Mouse (Mus musculus): ENCODE measurements around the gene Pi4ka.

Gene Pi4ka

GRCm38 (mm10) chr16:17336089-17336488, 70.0 kb downstream of the Pi4ka start:
- no peak for DNase-seq (ENCODE audit: low read depth, low spot score)

- no peak for DNase-seq (ENCODE audit: low read depth, low spot score)
These were observed 71.5 kb downstream of the Pi4ka start for GRCm38 (mm10) chr16:17334574-17334973.

GRCm38 (mm10) chr16:17331855-17332254, 74.3 kb downstream of the Pi4ka start:
- DNase-seq (ENCODE audit: low read depth, low spot score) = no peak

- no peak for DNase-seq (ENCODE audit: low read depth, low spot score)
These were observed 75.0 kb downstream of the Pi4ka start, which contains the start of gene Serpind1 for GRCm38 (mm10) chr16:17331116-17331515. Serpind1 (plus strand) TSS chr16:17331371.

- DNase-seq (ENCODE audit: low read depth, low spot score) = no peak
These were observed 76.1 kb downstream of the Pi4ka start for GRCm38 (mm10) chr16:17329848-17330570.

- no peak for DNase-seq (ENCODE audit: low read depth, low spot score)
These were observed 80.0 kb downstream of the Pi4ka start for GRCm38 (mm10) chr16:17326064-17326463.

GRCm38 (mm10) chr16:17324745-17325144, 81.4 kb downstream of the Pi4ka start:
- DNase-seq (ENCODE audit: low read depth, low spot score) = no peak

- no peak for DNase-seq (ENCODE audit: low read depth, low spot score)
These were observed 84.6 kb downstream of the Pi4ka start for GRCm38 (mm10) chr16:17321481-17321880.

GRCm38 (mm10) chr16:17316554-17316953, 89.6 kb downstream of the Pi4ka start:
- DNase-seq (ENCODE audit: low read depth, low spot score) = no peak

- DNase-seq (ENCODE audit: low read depth, low spot score) = no peak
These were observed 93.6 kb downstream of the Pi4ka start for GRCm38 (mm10) chr16:17312531-17312930.

GRCm38 (mm10) chr16:17309036-17309435, 97.1 kb downstream of the Pi4ka start:
- DNase-seq (ENCODE audit: low read depth, low spot score) = no peak

- no peak for DNase-seq (ENCODE audit: low read depth, low spot score)
These were observed 98.7 kb downstream of the Pi4ka start for GRCm38 (mm10) chr16:17307461-17307860.

- no peak for DNase-seq (ENCODE audit: low read depth, low spot score)
These were observed 102.4 kb downstream of the Pi4ka start for GRCm38 (mm10) chr16:17303521-17304245.

- no peak for DNase-seq (ENCODE audit: low read depth, low spot score)
These were observed 105.3 kb downstream of the Pi4ka start for GRCm38 (mm10) chr16:17300818-17301217.

GRCm38 (mm10) chr16:17292751-17293150, 113.4 kb downstream of the Pi4ka start:
- DNase-seq (ENCODE audit: low read depth, low spot score) = no peak

- no peak for DNase-seq (ENCODE audit: low read depth, low spot score)
These were observed 115.1 kb downstream of the Pi4ka start for GRCm38 (mm10) chr16:17291016-17291415.

- DNase-seq (ENCODE audit: low read depth, low spot score) = no peak
These were observed 119.0 kb downstream of the Pi4ka start for GRCm38 (mm10) chr16:17287103-17287502.

GRCm38 (mm10) chr16:17283151-17283550, 123.0 kb downstream of the Pi4ka start:
- no peak for DNase-seq (ENCODE audit: low read depth, low spot score)

- DNase-seq (ENCODE audit: low read depth, low spot score) = no peak
These were observed 125.6 kb downstream of the Pi4ka start for GRCm38 (mm10) chr16:17280471-17280870.

- peak; percentile 8 for DNase-seq (ENCODE audit: low read depth, low spot score)
These were observed 128.5 kb downstream of the Pi4ka start for GRCm38 (mm10) chr16:17277342-17278211.

- peak; percentile 66 for DNase-seq (ENCODE audit: low read depth, low spot score)
These were observed 129.7 kb downstream of the Pi4ka start for GRCm38 (mm10) chr16:17276164-17277151.

Data from brain, embryonic 18.5 days (tissue).